Mouse (Mus musculus): ENCODE data around the gene Aatk.
A peak's percentile ranks its signal among the peaks of the same experiment; 100 is the strongest.

The Aatk gene

DNA sequence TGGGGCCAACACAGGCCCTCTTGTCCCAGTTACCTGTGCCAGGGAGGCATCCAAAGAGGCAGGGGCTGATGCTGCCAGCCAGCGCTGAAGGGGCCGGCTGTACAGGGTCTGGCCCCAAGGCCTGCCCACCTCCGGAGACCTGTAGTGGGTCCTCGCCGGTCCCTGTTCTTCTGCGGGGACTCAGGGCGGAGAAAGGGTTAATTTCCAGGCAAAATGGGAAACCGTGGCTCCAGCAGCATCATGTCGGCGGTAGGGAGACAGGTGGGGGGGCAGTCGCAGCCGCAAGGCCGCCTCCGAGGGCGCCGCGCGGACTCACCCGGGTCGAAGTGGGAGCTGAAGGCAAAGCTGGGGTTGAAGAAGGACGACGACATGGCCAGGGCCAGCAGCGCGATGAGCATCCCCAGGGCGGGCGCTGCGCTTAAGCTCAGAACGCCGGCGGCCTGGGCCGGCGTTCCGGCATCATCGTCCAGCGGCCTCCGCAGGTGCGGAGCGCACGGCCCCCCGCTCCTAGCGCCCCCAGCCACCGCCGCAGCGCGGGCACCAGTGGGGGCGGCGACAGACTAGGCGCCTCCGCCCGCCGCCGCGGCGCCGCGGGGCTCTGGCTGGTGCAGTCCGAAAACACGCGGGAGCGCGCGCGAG is at the start of gene Aatk:
Gene Aatk (minus strand): TSS at position 615 of the 639 bp plus-strand sequence.
- ATAC-seq (ENCODE audit: low TSS enrichment) = no peak; the same call in 1 of the 2 replicates

DNA sequence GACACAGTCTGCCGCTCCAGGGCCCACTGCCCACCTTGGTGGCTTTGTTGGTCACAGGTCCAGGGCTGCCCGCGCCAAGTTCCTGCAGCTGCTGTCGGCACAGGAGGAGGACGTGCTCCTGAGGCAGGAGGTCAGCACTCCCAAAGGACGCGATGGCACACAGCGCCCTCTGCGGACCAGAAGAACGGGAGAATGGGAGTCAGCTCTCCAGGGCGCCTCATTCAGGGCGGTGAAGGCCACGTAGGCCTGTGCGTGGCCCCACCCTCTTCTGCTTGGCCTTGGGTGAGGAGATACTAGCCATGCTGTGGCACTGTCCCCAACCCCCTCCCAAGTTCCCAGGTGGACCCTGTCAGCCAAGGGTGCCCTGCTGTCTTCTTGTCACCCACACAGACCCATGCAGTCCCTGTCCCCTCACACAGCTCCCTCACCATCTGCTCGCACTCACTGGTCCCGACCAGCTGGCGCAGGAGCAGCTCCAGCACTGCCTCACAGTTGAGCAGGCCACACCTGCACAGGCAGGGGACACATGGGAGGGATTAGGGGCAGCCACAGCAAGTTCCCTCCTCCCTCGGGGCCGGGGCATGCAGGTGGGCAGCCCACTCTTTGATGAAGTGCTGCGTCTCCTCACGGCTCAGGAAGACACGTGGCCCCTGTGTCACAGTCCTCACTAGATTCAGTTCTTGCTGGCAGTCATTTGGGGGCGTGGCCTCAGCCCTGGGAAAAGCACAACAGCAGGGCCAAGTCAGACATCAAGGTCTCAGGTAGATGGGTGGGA is 46.0 kb upstream of the Aatk start:
- ATAC-seq (ENCODE audit: low TSS enrichment) = no peak

DNA sequence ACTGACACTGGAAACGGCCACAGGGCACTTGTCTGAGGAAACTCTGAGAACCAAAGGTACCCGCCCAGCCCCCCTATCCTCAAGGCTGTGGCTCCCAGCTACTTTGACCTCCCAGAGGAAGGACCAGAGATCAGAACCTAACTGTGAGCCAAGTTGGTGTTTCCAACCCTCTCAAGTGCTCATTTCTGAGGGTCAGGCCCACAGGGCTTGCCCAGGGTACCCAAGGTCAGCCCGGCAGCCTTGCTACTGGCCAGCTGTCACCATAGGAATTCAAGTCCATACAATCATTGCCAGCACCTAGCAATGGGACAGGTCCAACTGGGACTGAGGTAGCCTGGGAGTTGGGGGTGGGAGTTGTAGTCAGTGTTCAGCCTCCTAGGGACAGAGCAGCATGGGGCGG is 43.7 kb upstream of the Aatk start:
- no peak for ATAC-seq (ENCODE audit: low TSS enrichment)

DNA sequence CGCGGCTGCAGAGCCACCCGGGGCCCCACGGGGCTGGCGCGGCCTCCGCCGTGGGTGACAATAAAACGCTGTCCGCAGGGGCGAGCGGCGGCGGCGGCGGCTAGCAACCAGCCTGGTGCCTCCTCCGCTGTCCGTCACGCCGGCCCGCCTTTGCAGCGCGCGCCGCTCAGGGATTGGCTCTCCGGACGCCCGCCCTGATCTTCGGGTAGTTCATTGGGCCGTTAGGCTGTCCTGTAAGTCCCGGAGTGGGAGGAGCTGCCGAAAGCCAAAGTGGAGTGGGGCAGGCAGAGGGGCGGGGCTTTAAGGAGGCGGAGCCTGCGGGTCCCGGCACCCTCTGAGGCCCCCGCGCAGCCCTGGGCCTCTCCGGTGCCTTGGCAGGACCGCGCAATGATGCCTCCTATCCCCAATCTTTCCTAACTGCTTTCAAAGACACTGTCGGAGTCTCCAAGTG is 39.8 kb upstream of the Aatk start, which contains the start of gene Cep131:
Gene Cep131 (minus strand): TSS at position 126 of the 451 bp plus-strand sequence.
- peak; percentile 99 for ATAC-seq (ENCODE audit: low TSS enrichment)

DNA sequence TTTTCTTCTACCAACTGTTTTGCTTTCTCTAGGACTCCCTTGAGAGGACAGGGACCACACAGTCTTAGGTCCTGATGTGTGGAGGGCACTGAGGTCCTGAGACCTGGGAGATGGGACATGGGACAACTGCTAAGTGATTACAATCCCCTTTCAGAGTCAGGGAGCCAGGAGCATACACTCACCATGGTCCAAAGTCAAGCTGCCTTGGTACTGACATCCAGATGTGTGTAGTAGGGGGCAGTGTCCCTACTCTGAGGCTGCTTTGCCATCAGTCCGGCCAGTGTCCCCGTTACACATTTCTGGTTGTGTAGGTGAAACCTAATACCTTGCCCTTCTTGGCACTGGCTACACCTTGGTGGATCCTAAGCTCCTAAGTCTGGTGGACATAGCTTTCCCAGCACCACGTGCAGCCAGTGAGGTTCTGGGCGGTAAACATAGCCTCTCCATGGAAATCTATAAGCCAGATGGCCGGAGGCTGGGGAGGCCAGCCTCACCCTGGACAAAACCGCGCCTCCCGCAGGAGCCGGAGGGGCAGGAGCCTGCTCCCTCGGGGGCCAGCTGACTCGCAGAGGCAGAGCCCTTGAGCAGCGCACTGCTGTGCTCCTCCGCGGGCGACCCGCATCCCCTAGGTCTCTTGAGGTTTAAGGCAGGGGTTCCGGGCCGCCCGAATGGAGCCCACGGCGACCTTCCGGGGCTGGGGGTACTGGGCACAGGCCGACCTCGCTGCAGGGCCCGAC is 39.1 kb upstream of the Aatk start:
- ATAC-seq (ENCODE audit: low TSS enrichment) = peak; percentile 32; the same call in 1 of the 2 replicates

DNA sequence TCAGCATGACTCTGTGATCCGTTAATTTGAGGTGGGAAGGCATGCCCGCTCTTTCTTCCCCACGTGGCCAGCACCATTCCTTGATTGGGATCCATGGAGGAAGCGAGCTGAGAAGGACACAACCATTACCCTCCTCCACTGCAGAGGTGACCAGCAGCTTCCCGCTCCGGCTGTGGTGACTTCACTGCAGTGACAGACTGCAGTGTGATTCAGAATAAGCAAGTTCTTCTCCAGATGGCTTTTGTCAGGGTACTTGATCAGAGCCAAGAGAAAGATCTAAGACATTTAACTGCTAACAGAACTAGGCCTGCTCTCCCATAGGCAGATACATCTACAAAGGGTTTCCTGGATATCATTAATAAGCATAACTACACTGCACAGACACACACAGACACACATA is 33.3 kb upstream of the Aatk start:
- ATAC-seq (ENCODE audit: low TSS enrichment) = peak; percentile 52; the same call in 1 of the 2 replicates

DNA sequence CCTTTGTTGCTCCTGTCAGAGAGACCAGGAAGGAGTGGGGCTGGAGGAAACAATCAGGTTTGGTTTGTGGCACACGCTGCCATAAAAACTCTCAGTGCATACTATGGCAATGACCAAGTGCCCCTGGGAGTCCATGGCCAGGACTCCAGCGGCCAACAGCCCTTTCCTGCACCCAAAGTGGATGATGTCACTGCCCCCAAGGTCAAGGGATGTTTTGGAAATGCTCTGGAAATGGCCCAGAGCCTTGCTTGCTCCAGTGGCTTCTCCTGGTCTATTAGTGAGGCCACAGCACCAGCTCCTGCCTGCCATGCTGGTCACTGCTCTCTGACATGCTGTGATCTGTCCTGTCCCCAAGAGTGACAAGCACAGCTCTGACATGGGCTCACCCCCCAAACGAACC is 29.2 kb upstream of the Aatk start:
- no peak for ATAC-seq (ENCODE audit: low TSS enrichment)

DNA sequence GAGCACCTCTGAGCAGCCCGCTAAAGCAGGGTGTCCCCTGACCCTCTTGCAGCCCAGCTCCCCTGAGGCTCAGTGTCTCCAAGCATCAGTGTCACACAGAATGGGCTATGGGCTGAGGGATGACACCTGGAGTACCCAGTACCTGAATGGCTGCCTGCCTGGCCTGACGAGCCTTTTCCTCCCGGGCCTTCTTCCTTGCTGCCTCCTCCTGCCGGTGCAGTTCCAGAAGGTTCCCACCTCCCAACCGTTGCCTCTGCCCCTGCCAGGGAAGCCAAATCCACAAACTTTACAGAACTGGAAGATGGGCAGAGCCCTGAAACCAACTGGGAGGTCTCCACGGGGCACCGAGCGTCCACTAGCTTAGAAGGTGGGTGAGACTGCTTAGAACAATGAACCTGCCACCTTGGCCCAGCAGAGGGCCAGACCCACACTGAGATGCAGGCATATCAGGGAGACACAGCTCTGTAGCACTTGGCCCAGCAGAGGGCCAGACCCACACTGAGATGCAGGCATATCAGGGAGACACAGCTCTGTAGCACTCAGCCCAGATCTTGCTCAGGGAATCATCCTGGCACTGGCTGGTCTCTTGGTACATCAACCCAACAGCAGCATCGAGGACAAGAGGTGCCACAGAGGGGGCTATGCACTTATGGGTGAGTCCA is 26.1 kb upstream of the Aatk start:
- no peak for ATAC-seq (ENCODE audit: low TSS enrichment)

DNA sequence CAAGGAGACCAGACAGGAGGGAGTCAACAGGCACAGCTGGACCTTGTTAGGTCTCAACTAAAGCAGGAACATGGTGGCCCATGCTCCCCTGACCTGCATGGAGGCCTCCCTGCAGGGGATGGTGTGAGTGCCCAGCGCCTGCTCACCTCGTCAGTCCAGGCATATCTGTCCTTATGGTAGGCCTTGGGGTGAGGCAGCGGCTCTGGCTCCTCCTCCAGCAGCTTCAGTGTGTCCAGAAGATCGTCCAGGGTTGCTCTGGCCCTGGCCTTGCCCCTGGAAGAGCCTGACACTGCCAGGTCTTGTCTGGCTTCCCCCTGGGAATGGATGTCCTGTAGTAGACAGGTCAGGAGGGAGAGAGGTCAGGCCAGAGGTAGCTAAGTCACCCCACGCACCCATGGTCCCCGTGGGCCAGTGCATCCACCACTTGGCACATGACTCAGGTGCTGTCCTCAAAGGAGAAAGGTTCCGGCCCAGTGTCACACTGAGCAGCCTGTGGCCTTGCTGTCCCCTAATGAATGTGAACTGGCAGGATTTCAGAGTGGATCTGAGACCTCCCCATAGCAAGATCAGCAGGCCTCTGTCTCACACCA is 24.9 kb upstream of the Aatk start:
- ATAC-seq (ENCODE audit: low TSS enrichment) = no peak

DNA sequence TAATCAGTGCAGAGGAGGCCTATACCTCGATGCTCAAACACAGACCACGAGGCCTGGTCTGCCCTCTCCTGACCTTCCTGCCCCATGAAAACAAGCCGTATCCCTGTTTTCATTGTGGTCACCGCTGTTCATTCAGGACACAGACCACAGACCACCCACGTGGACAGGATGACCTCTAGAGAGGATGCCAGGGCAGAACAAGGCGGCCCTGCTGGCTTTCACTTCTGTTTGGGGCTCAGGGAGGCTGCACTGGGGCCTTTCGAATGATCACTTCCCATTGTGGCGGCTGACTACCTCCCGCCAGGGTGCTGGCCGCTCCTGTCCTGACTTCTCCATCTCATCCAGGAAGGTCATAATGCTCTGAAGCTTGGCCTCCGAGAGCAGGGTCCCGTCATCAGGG is 24.1 kb upstream of the Aatk start:
- ATAC-seq (ENCODE audit: low TSS enrichment) = no peak

DNA sequence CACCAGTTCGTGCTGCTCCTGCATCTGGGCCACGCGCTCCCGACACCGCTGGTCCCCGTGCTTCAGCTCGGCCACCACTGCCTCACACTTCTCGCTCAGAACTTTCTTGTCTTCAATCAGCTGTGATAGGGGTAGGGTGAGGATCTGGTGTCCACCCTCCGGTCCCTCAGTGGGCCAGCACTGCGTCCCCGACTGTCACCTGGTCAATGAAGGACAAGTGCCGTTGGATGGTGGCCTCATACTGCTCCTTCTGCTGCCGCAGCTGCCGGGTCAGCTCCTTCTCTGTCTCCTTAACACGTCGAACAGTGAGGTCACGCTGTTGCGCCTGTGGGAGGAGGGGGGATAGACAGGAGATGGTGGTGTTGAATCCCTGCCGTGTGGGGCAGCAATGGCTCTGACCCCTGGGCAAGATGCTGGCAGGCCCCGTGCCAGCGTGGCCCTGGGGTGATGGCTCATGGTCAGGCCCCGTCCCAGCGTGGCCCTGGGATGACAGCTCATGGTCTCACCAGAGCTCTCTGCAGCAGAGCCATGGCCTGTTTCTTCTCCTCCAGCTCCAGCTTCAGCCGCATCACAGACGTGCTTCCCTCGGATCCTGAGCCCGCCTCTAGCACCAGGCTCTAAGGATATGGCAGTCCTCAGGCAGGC is 23.4 kb upstream of the Aatk start:
- no peak for ATAC-seq (ENCODE audit: low TSS enrichment)

DNA sequence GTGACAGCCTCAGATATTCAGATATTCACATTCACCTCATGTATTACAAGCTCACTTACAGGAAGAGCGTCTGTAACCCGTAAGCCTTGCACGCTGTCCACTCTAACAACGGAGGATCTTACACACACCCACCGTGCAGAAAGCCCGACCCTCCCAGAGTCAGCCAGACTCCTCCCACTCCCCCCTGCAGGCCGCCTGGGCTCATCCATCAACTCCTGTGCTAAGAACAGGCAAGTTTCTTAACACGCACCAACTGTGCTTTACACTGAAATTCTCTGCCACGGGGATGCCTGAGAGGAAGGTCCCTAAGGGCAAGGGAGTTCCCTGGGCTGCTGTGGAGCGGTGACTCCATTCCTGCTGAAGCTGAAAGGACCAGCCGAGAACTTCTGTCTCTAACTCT is 22.3 kb upstream of the Aatk start:
- no peak for ATAC-seq (ENCODE audit: low TSS enrichment)

DNA sequence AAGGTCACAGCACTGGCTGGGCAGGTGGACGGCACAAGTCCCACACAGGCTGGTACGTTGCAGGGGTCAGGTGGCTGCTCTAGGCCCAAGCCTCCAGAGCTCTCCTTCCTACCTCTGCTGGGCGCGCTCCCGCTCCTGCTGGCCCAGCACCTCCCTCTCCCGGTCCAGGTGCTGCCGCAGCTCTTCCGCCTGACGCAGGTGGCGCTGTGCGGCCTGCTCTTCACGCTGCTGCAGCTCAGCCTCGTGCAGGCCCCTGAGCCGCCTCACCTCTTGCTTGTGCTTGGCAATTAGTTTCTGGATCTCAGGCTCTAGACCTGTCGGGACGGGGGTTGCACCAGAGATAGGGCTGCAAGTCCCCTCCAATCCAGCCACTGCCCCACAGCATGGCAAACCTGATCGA is 20.9 kb upstream of the Aatk start:
- no peak for ATAC-seq (ENCODE audit: low TSS enrichment)

DNA sequence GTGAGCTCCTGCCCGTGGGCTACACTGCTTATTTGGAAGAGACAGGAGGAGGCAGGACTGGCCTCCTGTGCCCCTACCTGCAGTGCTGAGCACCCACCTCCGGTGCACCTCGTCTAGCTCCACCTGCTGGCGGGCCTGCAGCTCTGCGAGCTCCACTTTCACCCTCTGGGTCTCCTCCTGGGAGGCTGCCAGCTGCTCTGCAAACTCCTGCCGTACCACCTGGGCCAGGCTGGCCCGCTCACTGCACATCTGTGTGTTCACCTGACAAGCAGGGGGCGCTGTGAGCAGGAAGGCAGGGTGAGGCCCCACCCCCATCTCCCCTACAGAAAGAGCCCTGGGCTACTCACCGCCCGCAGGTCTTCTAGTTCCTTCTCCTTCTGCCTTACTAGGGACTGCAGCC is 18.3 kb upstream of the Aatk start:
- ATAC-seq (ENCODE audit: low TSS enrichment) = peak; percentile 68; the same call in 1 of the 2 replicates

DNA sequence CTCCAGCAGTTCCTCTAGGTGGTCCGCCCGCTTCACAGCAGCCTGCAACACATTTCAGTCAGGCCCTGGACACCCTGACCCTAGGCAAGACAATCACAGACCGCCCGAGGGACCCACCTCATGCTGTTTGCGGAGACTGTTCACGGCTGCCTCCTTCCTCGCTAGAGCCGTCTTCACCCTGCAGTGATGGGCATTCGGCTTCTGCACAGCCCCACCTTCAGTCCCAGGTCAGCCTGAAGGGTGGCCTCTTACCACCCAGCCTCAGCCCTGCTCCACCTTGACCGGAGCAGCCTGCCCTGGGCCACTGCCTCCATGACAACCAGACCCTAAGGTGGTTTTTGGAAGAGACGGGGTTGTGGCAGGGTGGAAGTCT is 17.7 kb upstream of the Aatk start:
- ATAC-seq (ENCODE audit: low TSS enrichment) = no peak

DNA sequence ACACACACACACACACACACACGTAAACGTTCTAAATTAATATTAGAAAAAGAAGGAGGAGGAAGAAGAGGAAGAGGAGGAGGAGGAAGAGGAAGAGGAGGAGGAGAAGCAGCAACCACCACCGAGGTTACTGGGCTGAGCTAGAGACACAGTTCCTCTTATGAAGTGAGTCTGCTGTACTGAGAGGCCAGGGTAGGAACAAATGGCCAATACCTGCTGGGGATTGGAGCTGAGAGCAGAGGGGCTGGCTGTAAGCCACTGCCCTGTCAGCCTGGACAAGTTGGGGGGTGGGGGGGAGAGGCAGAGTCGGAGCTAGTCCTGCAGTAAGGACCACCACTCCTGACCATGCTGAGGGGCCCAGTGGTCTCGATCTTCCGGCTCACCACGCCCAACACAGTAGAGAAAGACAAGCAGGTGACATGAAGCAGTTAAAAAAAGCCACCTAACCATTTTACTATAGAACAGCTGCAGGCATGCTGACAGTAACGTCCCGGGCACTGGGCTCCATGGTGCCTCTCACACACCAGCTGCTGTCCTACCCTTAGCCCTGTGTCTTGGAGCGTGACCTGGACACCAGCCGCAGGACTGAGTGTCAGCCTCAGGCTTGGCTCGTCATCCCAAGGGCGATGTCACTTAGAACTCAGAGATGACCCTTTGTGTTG is 17.2 kb upstream of the Aatk start:
- ATAC-seq (ENCODE audit: low TSS enrichment) = no peak

DNA sequence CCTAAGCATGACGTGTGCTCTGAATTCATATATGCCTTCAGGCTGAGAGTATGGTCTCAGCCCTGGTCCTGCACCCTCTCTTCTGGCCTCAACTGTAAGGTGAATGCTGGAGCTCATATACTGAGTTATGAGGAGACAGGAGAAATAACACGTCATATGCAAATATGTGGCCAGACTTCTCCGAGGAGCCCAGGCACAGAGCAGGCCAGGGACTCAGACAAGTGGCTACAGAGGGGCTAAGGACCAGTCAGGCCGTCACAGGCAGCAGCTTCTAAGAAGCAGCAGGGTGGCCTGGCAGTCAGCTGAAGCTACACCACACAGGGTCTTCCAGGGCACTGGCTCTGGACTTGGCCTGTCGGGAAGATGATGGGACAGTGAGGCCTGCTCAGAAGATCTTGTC is 16.4 kb upstream of the Aatk start:
- no peak for ATAC-seq (ENCODE audit: low TSS enrichment)

DNA sequence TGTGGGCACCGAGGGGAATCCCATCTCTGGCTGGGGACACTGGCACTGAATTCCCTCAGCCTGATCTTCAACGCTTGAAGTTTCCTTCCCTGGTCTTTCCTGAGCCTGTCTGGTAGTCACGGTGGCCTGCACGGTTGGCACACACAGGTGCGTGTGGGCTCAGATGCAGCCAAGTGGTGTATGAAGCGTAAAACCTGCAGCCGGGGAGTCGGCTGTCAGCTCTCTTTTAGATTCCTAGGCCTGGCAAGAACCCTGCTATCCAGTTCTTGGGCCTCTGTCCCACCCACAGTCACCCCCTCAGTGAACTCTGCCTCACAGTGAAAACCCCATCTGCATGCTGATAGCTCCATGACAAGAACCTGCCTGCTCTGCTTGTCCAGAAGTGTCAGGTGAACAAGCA is 13.7 kb upstream of the Aatk start:
- ATAC-seq (ENCODE audit: low TSS enrichment) = no peak

DNA sequence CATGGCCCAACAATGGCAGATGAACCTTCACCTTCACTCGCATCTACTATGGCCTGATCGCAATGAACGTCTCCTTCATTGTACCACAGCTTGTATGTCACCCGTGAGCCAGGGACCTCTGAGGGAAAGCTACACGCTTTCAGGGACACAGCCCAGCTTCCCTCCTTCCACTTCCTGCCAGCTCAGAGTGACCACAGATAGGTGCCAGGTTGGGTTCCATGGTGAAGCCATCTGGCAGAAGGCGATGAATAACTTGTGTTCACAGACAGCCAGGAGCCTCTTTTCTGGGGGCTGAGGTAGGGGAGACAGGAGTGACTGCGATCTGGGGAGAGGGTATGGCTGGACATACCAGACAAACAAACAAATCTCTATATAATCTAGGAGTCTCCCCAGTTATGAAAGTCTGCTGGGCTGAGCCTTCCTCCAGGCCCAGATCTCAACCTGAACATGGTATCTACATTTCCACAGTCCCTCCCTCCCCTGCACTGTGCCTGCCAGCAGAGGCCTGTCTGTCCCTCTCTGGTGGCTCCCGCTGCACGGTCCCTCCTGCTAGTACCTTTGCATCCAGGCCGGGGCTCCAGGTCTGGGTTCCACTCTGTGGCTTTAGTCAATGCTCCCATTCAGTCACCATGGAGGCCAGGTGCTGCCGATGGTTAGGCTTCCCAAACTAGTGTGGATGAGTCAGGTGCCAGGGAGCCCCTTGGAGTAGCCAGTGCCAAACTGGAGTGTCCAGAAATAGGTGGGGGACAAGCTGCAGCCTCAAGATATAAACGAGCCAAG is 9.2 kb upstream of the Aatk start:
- ATAC-seq (ENCODE audit: low TSS enrichment) = no peak

DNA sequence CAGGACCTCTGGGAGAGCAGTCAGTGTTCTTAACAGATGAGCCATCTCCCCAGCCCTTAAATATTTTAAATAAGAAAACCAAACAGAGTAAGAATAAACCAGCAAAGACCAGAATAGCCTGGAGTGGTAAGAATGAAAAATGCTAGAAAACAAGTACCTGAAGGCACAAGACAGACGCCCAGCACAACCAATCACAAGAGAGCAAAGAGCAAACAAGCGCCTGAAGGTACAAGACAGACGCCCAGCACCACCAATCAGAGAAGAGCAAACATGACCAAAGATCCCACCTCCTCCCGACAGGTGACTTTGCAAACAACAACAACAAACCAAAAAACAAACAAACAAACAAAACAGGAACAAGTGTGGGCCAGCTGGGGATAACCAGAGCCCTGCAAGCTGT is 6.9 kb upstream of the Aatk start:
- no peak for ATAC-seq (ENCODE audit: low TSS enrichment)

Measured in frontal cortex, adult (tissue).